Comparison of ENCODE assay signal across 8 mouse cellular contexts in the genomic region with DNA sequence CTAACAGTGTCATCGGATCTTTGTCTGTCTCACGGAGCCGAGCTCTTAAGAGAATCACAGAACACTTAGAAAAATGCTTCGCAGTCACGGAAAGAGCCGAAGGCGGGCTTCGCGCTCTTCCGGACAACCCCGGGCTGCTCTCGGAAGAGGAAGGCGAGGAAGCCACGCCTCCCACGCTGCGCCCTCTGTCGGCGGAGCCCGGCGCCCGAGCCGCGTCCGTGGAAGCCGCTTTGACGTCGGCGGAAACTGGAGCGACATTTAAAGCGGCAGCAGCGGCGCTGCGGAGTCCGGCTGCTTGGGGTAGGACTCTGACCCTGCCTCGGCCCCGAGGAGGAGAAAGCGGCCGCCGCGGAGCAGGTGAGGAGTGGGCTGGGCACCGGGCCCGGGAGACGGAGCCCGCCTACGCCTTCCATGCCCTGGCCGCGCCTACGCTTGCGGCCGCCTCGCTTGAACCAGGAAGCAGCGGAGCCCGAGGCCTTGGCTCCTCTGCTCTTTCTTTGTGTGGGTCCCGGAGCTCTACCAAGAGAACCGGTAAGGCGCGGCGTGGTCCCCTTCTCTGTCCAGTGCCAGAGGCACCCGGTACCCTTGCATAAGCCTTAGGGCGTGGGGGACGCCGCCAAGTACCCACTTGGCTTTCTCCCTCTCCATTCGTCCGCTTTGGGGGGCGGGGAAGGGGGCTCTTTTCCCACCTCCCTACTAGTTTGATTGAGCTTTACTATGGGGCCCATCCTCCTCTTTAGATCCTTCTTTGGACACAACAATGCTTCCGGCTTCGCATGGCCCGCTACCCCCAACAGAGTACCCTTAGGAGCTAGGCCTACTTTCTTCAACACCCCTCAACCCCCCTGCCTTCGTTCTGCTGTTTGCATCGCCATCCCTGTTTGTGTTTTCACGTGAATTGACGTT. TPM values are rescaled to one million over a fixed set of nuclear protein-coding genes. Genes with fewer than 3 reads are reported as not detected.
DNase-seq lines count a peak whose midpoint lies in the region; ATAC-seq and TF ChIP-seq lines count a peak whose summit lies in the region.

A gene (plus strand): TSS at position 242 of the 906 bp plus-strand sequence.

- H3K27me3 ChIP-seq in CH12.LX (replicated peaks): no peaks in the 10 kb centered on the region
- no peaks in the 10 kb centered on the region for H3K27me3 ChIP-seq in forebrain, embryonic 10.5 days (ENCODE audit: poor library complexity, severe bottlenecking)
- no peaks in the 10 kb centered on the region; the same call in 1 of the 2 replicates for H3K27me3 ChIP-seq in heart, embryonic 15.5 days
- no peaks in the 10 kb centered on the region for H3K27me3 ChIP-seq in liver, embryonic 13.5 days
- no peaks in the 10 kb centered on the region for H3K27me3 ChIP-seq in stomach, embryonic 14.5 days (ENCODE audit: control insufficient read depth, insufficient read depth, low read length)

- H3K36me3 ChIP-seq in CH12.LX (replicated peaks in 1 of 2; ENCODE audit: control insufficient read depth in 1 of 2, insufficient read depth in 1 of 2, low read length in 1 of 2): peaks cover 15 to 23% of the 10 kb centered on the region in 2 experiments
- peaks cover 21% of the 10 kb centered on the region for H3K36me3 ChIP-seq in forebrain, embryonic 10.5 days (replicated peaks)
- H3K36me3 ChIP-seq in heart, embryonic 15.5 days: no peaks in the 10 kb centered on the region
- peaks cover 7% of the 10 kb centered on the region; the same call in 1 of the 2 replicates for H3K36me3 ChIP-seq in liver, embryonic 13.5 days
- no peaks in the 10 kb centered on the region; the same call in 1 of the 2 replicates for H3K36me3 ChIP-seq in stomach, embryonic 14.5 days (ENCODE audit: control insufficient read depth, insufficient read depth, low read length)

- TF ChIP-seq RAD21 in CH12.LX (IDR thresholded peaks at IDR 0.05; ENCODE audit: low read depth, low read length): no peak; the same call in none of the 2 replicates

- dilution Hi-C loops in CH12.LX (cut with MboI; ENCODE audit: extremely low pct_ligation_motif_present, extremely low pct_unique_long_range_greater_than_20kb, low sequenced_read_pairs): no loop called here

- TF ChIP-seq CTCF in CH12.LX (conservative IDR thresholded peaks at IDR 0.05 in 1 of 2, IDR thresholded peaks at IDR 0.05 in 1 of 2; ENCODE audit: low read depth in 2 of 2, low read length in 2 of 2): peak in 1 of 2 experiments; percentile 75; a peak in 2 of 4 replicates

- H3K9me3 ChIP-seq in CH12.LX (replicated peaks; ENCODE audit: low read length): no peaks in the 10 kb centered on the region
- no peaks in the 10 kb centered on the region for H3K9me3 ChIP-seq in forebrain, embryonic 10.5 days
- H3K9me3 ChIP-seq in heart, embryonic 15.5 days (replicated peaks): no peaks in the 10 kb centered on the region
- no peaks in the 10 kb centered on the region for H3K9me3 ChIP-seq in liver, embryonic 13.5 days (replicated peaks)
- no peaks in the 10 kb centered on the region for H3K9me3 ChIP-seq in stomach, embryonic 14.5 days (ENCODE audit: control insufficient read depth, low read depth, low read length)

- H3K27ac ChIP-seq in CH12.LX (ENCODE audit: insufficient read depth, low read depth): peak within 1 kb of the TSS; percentile 79
- H3K27ac ChIP-seq in forebrain, embryonic 10.5 days: peak within 1 kb of the TSS; percentile 92
- peak within 1 kb of the TSS; percentile 91 for H3K27ac ChIP-seq in heart, embryonic 15.5 days
- H3K27ac ChIP-seq in liver, embryonic 13.5 days: peak within 1 kb of the TSS; percentile 70
- peak within 1 kb of the TSS; percentile 85 for H3K27ac ChIP-seq in stomach, embryonic 14.5 days (ENCODE audit: low read length)

- peak within 1 kb of the TSS; percentile 38; the same call in 1 of the 2 replicates for H3K4me2 ChIP-seq in CH12.LX (ENCODE audit: insufficient read depth, low read depth, poor library complexity, severe bottlenecking)
- H3K4me2 ChIP-seq in heart, embryonic 15.5 days: peak within 1 kb of the TSS; percentile 64
- H3K4me2 ChIP-seq in liver, embryonic 13.5 days: peak within 1 kb of the TSS; percentile 67
- peak within 1 kb of the TSS; percentile 49 for H3K4me2 ChIP-seq in stomach, embryonic 14.5 days (replicated peaks; ENCODE audit: low read depth, low read length)

- H3K4me1 ChIP-seq in CH12.LX (ENCODE audit: control insufficient read depth in 1 of 2, insufficient read depth in 2 of 2): peaks cover 0 to 28% of the 10 kb centered on the region in 2 experiments; a peak in 2 of 4 replicates
- H3K4me1 ChIP-seq in forebrain, embryonic 10.5 days: peaks cover 12% of the 10 kb centered on the region
- H3K4me1 ChIP-seq in heart, embryonic 15.5 days (replicated peaks): no peaks in the 10 kb centered on the region
- H3K4me1 ChIP-seq in liver, embryonic 13.5 days (replicated peaks): peaks cover 4% of the 10 kb centered on the region
- H3K4me1 ChIP-seq in stomach, embryonic 14.5 days (ENCODE audit: control insufficient read depth, insufficient read depth, low read length): 0 out of 2 replicates have a peak, but pooled peaks cover 4% of the 10 kb centered on the region

- H3K9ac ChIP-seq in CH12.LX (ENCODE audit: insufficient read depth, low read depth): peak within 1 kb of the TSS; percentile 91
- peak within 1 kb of the TSS; percentile 78 for H3K9ac ChIP-seq in heart, embryonic 15.5 days
- peak within 1 kb of the TSS; percentile 82 for H3K9ac ChIP-seq in liver, embryonic 13.5 days
- peak within 1 kb of the TSS; percentile 57 for H3K9ac ChIP-seq in stomach, embryonic 14.5 days (replicated peaks; ENCODE audit: low read depth, low read length)

- WGBS in forebrain, embryonic 10.5 days: 17% methylated on average over 70 of the region's 72 CpGs
- WGBS in heart, embryonic 15.5 days: 10% methylated on average over 67 of the region's 72 CpGs
- WGBS in liver, embryonic 13.5 days (ENCODE audit: insufficient replicate concordance): 16% methylated on average over 67 of the region's 72 CpGs
- WGBS in stomach, embryonic 14.5 days: 21% methylated on average over 65 of the region's 72 CpGs

- H3K79me2 ChIP-seq in CH12.LX (replicated peaks; ENCODE audit: control insufficient read depth, extremely low read depth, insufficient read depth, poor library complexity, severe bottlenecking): peaks cover 31% of the 10 kb centered on the region

- in situ Hi-C loops in CH12.LX (cut with MboI; ENCODE audit: low pct_ligation_motif_present, low pct_unique_long_range_greater_than_20kb, low sequenced_read_pairs): loop anchor here (10.0 kb wide), 1 partner anchor 45 kb away; no protein-coding TSS in a partner anchor

- peak; percentile 71 for TF ChIP-seq POLR2A in CH12.LX (IDR thresholded peaks at IDR 0.05; ENCODE audit: low read depth, low read length)

- TF ChIP-seq EP300 in CH12.LX (IDR thresholded peaks at IDR 0.05; ENCODE audit: low read length): no peak

- H3K4me3 ChIP-seq in CH12.LX (replicated peaks in 1 of 3; ENCODE audit: low read depth in 2 of 3, low read length in 2 of 3, poor library complexity in 1 of 3): peak within 1 kb of the TSS; percentile 71 to 98 (median 72)
- H3K4me3 ChIP-seq in forebrain, embryonic 10.5 days: peak within 1 kb of the TSS; percentile 68
- peak within 1 kb of the TSS; percentile 76 for H3K4me3 ChIP-seq in heart, embryonic 15.5 days
- H3K4me3 ChIP-seq in liver, embryonic 13.5 days (replicated peaks): peak within 1 kb of the TSS; percentile 72
- H3K4me3 ChIP-seq in stomach, embryonic 14.5 days (ENCODE audit: low read depth, low read length): peak within 1 kb of the TSS; percentile 54

- peak; percentile 71 for DNase-seq in CH12.LX (ENCODE audit: extremely low read depth)
- peak; percentile 61 for DNase-seq in c-Kit-positive CD71-negative TER-119-negative erythroid progenitor cells, embryonic 14.5 days (ENCODE audit: low read depth)
- peak; percentile 84 for DNase-seq in forebrain, embryonic 10.5 days (ENCODE audit: extremely low spot score, low spot score)
- DNase-seq in kidney, postnatal 25 days: peak; percentile 88 to 90
- peak; percentile 76 for DNase-seq in liver, embryonic 13.5 days
- peak; percentile 79 to 87 for DNase-seq in natural killer cell, adult 2 months (ENCODE audit: low spot score in 2 of 2)

- peak; percentile 88 for ATAC-seq in heart, embryonic 15.5 days (replicated peaks; ENCODE audit: insufficient number of reproducible peaks, insufficient read depth, low FRiP score, low read depth)
- ATAC-seq in liver, embryonic 13.5 days (ENCODE audit: low read depth): peak; percentile 95
- ATAC-seq in stomach, embryonic 14.5 days (ENCODE audit: insufficient number of reproducible peaks, insufficient read depth, low FRiP score, low read depth): peak; percentile 92

TF ChIP-seq in CH12.LX, 34 proteins besides CTCF, POLR2A, EP300 and RAD21 (continues in another document):
- TF ChIP-seq RCOR1 (conservative IDR thresholded peaks at IDR 0.05; ENCODE audit: low read depth, low read length): no peak
- TF ChIP-seq PAX5 (IDR thresholded peaks at IDR 0.05; ENCODE audit: low read length): no peak
- TF ChIP-seq ZKSCAN1 (IDR thresholded peaks at IDR 0.05; ENCODE audit: borderline replicate concordance, low read depth, low read length): no peak
- TF ChIP-seq MYC (IDR thresholded peaks at IDR 0.05; ENCODE audit: low read depth, low read length): no peak
- TF ChIP-seq SIN3A (IDR thresholded peaks at IDR 0.05; ENCODE audit: low read length): no peak; the same call in 1 of the 2 replicates
- no peak for TF ChIP-seq BHLHE40 (IDR thresholded peaks at IDR 0.05; ENCODE audit: low read depth, low read length)
- no peak for TF ChIP-seq ZNF384 (IDR thresholded peaks at IDR 0.05; ENCODE audit: low read depth, low read length)
- peak; percentile 47 for TF ChIP-seq TCF12 (IDR thresholded peaks at IDR 0.05; ENCODE audit: low read depth, low read length)
- TF ChIP-seq CHD1 (IDR thresholded peaks at IDR 0.05; ENCODE audit: low read depth, low read length): no peak
- 0 out of 2 replicates have a peak, but pooled peaks have one; percentile 64 for TF ChIP-seq KAT2A (IDR thresholded peaks at IDR 0.05; ENCODE audit: insufficient replicate concordance, low read length)
- no peak for TF ChIP-seq MAZ (IDR thresholded peaks at IDR 0.05; ENCODE audit: low read depth, low read length)
- no peak for TF ChIP-seq USF2 (conservative IDR thresholded peaks at IDR 0.05; ENCODE audit: low read depth, low read length)
- TF ChIP-seq MEF2A (IDR thresholded peaks at IDR 0.05; ENCODE audit: borderline replicate concordance, low read depth, low read length): peak; percentile 12; the same call in 1 of the 2 replicates
- TF ChIP-seq GABPA (IDR thresholded peaks at IDR 0.05; ENCODE audit: insufficient replicate concordance, low read depth, low read length): no peak

RNA-seq across cellular contexts. Expression of the gene that starts here (rescaled TPM):
- total RNA-seq in CH12.LX (2012; rRNA removed) (14.0 and 15.4 TPM in 2 replicates), CH12.LX (2014; rRNA removed) (25.0 and 26.4 TPM in 2 replicates)
- polyA plus RNA-seq in CH12.LX (2012; ENCODE audit: insufficient read length, low read depth): 10.0 and 10.7 TPM in 2 replicates
- polyA plus RNA-seq in forebrain, embryonic 10.5 days (2016; fragmentation: Nextera tagmentation; extraction: Ambion mirVana): 3.7 and 3.8 TPM in 2 replicates
- polyA plus RNA-seq in heart, embryonic 15.5 days (2015; fragmentation: Nextera tagmentation; extraction: Ambion mirVana): 2.0 and 2.2 TPM in 2 replicates
- polyA plus RNA-seq in liver, embryonic 13.5 days (2015; fragmentation: Nextera tagmentation; extraction: Ambion mirVana): 0.97 and 1.3 TPM in 2 replicates
- polyA plus RNA-seq in stomach, embryonic 14.5 days (2014; fragmentation: Nextera tagmentation; extraction: Ambion mirVana): 7.5 and 7.6 TPM in 2 replicates

Comparison
In these comparisons a context has a peak if more than half of its experiments do, and no peak if none do; other contexts are left out.
1. Peak in every context shown above with its lines: DNase-seq, ATAC-seq, H3K4me3 ChIP-seq and H3K27ac ChIP-seq.